Mouse (Mus musculus) heart, postnatal 10 days (tissue): ENCODE results near the gene Tnfsf8. TPM values are rescaled to one million over a fixed set of nuclear protein-coding genes. Genes with fewer than 3 reads are reported as not detected.

Experiments used
- DNase-seq, 2 experiments: peaks; one replicate each; pipeline ENCODE4 v3.0.0; 2021
- intact Hi-C: fragments of 180-260 bp; cut with DNase I; formaldehyde crosslinking; loops from one replicate; pipeline ENCODE4 v1.15.1; 2025
- total RNA-seq, 2 experiments: library from RNA; stranded (reverse); gene quantifications; 2 replicates each; pipeline ENCODE4 v1.2.3; 2021

Gene Tnfsf8
- total RNA-seq, 2 experiments from 2014 or later, result not detected

DNA sequence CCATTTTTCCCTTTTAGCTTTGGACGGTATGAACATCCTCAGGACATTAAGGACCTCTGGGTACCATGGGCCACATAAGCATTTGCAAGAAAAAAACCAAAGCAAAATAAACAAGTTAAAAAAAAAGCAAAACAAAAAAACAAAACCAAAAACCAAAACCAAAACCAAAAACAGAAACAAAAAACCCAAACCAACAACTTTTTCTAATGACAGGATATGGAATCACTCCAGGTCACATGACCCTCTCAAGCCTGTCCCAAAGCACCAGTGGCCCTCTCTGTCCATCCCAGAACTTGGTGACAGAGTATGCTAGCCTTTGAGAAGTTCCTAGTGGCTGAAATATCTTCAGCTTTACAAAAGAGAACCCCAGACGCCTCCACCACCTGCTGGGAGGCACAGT, 15.4 kb downstream of the Tnfsf8 start:
- intact Hi-C loops, result loop anchor here (2.0 kb wide), 1 partner anchor 429 kb away; no protein-coding TSS in a partner anchor
- DNase-seq, result no peak

DNA sequence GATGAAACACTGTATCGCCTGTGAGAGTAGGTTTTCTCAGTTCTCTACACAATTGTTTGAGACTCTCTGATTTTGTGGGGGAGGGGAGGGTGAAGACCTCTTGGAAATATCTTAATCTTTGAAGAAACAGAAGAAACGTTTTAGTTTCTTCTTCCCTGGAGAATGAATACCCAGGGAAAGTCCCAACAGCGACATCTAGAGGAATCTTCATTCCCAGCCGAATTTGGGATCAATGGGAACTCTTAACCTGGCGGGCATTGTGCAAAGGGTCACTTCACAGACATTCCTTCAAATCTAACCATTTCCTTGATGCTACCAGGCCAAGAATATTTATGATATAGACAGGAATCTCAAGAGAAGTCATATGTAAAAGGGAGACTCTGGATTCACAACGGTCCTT, 17.2 kb downstream of the Tnfsf8 start:
- peak; percentile 27 to 39 for DNase-seq
- intact Hi-C loops, result loop anchor here (2.0 to 5.0 kb wide), 3 partner anchors 103 to 427 kb away; partner anchors contain the start of gene Tex48

DNA sequence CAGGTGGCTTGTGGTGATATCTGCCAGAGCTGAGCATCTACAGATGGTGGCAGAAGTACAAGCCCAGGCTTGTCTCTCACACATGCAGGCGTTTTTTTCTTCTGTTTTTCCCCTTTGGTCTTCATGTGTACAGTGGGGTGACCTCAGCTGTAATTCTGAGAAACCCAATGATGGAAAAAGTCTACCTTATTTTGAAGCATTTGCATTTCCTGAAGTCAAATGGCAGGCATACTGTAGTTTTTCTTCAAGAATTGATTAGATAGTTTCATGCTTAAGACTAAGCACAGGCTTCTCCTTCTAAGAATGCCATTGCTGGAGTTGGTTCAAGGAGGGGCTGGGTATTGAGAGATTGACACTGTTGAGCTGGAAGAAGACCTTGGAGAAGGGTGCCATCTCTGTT, 18.9 kb downstream of the Tnfsf8 start:
- intact Hi-C loops, result loop anchor here (5.0 kb wide), 2 partner anchors 105 to 220 kb away; partner anchors contain the start of gene Tex48
- no peak for DNase-seq

DNA sequence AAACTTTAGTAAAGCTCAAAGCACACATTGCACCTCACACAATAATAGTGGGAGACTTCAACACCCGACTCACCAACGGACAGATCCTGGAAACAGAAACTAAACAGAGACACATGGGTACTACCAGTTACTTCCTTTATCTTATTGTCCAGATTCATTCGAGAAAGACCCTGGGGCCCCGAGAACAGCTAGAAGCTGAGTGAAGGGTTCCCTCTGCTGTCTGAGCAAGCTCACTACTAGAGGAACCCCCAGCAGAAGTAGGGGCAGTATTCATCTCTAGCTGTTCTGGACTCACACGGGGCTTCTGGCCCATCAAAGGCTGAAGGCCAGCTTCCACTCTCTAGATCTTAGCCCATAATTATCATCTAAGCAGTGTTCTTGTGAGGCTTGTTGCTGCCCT, 20.7 kb downstream of the Tnfsf8 start:
- intact Hi-C loops, result loop anchor here (1.0 to 5.0 kb wide), 4 partner anchors 107 to 332 kb away; partner anchors contain the start of gene Tex48
- DNase-seq, result peak; percentile 18 to 35

DNA sequence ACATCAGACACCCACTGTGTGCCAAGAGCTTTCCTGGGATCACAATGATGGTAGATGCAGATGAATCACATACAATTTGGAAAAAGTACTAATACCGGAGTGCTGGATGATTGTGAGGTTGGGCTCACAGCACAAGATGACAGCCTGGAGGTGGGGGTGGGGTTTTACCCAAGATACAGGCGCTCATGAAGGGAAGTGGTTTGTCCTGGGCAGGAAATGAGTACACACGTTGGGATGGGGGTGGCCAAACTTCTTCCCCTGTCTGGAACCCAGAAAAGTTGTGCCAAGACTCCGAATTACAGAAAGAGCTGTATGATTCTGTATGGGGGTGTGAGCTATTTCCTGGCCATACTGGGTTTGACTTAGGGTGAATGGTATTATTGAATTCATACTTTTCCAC, 38.0 kb downstream of the Tnfsf8 start:
- DNase-seq, result no peak
- intact Hi-C loops, result no loop called here

DNA sequence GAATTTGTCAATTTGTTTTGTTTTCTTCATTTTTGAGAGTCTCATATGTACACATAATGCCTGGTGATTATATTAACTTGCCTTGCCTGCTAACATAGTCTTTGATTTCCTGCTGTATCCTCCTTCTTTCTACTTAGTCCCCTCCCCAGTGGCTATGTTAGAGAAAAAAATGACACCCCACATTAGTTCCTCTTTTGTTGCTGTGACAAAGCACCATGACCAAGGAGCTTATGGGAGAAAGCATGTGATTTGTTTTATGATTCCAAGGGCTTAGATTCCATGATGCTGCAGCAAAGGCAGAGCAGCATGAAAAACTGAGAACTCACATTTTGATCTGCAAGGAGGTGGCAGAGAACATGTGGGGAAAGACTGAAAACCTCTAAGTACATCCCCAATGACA, 43.6 kb downstream of the Tnfsf8 start:
- DNase-seq, result no peak
- intact Hi-C loops, result no loop called here

DNA sequence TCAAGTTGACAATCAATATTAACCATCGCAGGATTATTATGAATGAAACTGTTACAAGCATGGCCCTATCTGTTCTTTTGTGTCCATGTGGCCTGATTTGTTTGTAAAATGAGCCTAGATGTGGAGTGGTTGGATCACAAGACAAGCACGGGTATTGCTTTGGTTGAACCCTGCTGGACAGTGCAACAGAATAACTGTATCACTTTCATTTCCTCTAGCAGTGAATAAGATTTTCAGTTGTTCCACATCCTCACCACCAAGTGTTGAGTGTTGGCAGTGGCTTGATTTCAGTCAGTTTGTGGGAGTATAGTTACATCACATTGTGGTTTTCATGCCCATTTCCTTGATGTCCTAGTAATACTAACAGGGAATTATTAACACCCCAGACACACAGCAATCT, 45.5 kb downstream of the Tnfsf8 start:
- intact Hi-C loops, result no loop called here
- DNase-seq, result no peak

DNA sequence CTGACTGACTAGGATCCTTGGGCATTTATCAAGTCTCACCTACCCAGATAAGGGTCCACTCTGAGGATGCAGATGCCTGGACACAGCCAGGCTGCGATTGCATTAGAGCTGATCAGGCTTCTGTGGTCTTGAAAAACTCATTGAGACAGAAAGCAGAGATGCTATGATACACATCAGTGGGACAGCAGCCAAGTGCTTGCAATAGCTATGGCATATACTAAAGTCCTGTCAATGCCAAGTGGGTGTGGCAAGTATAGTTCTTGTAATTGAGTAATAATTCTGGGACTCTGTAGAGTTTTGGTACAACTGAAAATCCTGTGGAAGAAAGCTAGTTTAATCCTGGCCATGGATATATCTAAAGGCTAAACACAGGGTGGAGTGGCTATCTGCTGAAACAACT, 63.1 kb downstream of the Tnfsf8 start:
- DNase-seq, result no peak
- intact Hi-C loops, result no loop called here

DNA sequence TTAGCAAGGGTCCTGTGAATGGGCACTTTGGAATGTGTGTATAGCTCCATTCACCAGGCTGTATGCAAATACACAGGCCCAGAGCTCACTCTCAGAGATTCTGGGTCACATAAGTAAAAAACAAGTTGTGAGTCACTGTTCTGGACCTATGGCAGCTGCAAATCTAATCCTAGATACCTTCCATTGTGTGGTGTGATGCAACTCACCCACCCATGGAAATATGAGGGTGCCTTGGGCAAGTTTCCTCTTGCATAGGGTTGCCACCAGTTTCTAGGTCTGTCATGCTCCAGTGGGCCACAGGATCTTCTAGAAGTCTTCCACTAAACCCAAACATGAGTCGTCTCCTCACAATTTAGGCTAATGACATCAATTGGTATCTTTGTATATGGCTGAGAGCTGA, 64.6 kb downstream of the Tnfsf8 start:
- intact Hi-C loops, result no loop called here
- DNase-seq, result no peak

DNA sequence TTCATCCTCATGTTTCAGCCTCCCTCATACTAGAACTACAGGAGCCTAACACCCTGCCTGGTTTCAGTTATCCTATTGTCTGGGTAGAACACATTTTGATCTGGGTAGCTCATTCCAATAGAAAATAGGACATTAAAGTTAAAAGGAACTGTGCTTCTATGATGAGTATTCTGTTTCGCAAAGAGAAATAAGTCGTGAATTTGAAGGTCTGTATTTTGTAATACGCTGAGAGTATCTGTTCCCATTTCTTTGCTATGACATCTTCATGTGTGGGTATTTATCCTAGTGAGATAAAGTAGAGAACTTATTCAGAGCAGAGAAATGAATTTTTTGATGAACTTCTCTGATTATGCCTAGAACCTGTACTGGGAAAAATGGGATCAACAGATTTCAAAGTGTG, 68.8 kb downstream of the Tnfsf8 start:
- intact Hi-C loops, result no loop called here
- no peak for DNase-seq

DNA sequence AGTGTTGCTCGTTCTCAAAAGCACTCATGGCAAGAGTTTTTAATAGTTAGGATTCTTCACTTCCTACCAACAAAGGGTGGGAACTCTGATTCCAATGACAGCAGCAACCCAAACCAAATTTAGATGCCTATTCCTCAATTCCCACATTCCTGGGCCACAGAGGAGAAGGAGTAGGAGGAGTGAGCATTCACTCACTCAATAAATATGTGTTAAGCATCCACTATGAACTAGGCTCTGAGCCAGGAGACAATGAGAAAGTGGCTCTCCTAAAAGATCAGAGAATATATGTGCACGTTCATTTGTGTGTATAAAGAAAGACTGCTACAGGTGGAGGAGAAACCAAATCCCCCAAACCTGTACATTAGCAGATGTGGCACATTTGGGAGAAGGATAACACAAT, 75.7 kb downstream of the Tnfsf8 start:
- peak in 1 of 2 experiments; percentile 2 for DNase-seq
- intact Hi-C loops, result no loop called here

DNA sequence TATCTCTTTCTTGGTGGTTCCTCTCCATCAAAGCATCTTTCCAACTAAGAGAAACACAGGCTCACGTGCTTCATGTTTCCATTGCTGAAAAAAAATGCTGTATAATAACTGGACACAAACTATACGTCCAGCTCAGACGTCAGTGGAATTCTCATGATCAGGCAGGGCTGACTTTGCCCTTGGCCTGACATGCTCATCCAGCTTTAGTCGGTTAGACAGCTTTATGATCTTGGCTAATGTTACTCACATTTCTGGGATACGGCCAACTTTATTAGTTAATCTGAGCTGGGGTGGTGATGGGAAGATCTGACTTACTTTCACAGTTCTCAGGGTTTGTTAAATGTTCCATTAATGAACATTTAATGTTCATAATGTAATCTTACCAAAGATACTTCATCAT, 77.3 kb downstream of the Tnfsf8 start:
- no peak for DNase-seq
- intact Hi-C loops, result loop anchor here (1.0 kb wide), 1 partner anchor 98 kb away; no protein-coding TSS in a partner anchor

DNA sequence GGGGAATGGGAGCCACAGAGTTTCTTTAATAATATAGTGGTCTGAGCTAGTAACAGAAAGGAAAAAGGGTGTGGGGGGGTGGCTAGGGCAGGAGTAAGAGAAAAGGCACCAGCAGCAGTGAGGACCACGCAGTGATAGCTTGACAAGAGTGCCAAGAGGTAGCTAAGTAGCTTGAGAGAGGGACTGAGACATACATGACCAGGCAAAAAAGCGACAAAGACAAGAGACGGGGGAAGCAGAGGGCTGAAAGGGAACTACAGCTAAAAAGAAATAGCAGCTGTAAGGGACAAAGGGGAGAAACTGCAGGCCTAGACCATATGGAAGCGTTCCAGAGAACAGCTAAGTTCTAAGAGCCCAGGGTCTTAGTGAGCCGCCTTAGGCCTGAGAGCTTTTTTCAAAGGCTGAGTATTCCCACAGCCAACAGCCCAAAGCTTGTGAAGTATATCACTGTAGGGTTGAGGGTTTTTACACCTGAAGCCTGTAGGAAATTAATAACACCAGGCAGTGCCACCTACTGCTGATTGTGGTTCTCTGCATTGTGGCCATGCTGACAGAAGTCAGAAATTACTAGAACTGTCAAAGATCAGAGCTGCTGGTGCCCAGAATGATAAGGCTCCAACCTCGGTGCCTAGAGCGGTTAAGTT, 78.1 kb downstream of the Tnfsf8 start:
- peak; percentile 3 to 6 for DNase-seq
- intact Hi-C loops, result loop anchor here (1.0 kb wide), 1 partner anchor 97 kb away; no protein-coding TSS in a partner anchor

Other genes starting within 250 kb of the Tnfsf8 start
- gene Tex48, start 238.9 kb downstream of the Tnfsf8 start, total RNA-seq, result not detected
- not detected for gene Gm11214, start 198.0 kb downstream of the Tnfsf8 start, total RNA-seq
- not detected for gene Tnfsf15, start 116.2 kb downstream of the Tnfsf8 start, total RNA-seq
- gene Tnc, start 185.7 kb upstream of the Tnfsf8 start, total RNA-seq, result 10 to 100 TPM; 11.4 to 13.8 TPM